Mouse (Mus musculus) midbrain, embryonic 11.5 days (tissue): ENCODE data around the gene Aox3. TPM values are rescaled to one million over a fixed set of nuclear protein-coding genes. Genes with fewer than 3 reads are reported as not detected.

ENCODE experiments used
- ATAC-seq: fragments of 200-750 bp; cut with Nextera tagmentation; 2 replicates; pipeline ENCODE4 v1.8.0; 2017; ENCODE audit warnings: moderate TSS enrichment, moderate library complexity; ENCODE audit not compliant: low FRiP score
- DNase-seq: peaks from one replicate; pipeline ENCODE4 v3.0.0; 2015; ENCODE audit warnings: low spot score; ENCODE audit errors: missing footprints
- H3K27ac ChIP-seq: fragments of 300-500 bp; sonication (generic); 2 replicates; pipeline ENCODE4 v1.5.1; 2014; ENCODE audit warnings: low read depth, low read length
- H3K27me3 ChIP-seq: fragments of 300-500 bp; sonication (generic); 2 replicates; pipeline ENCODE4 v1.6.1; 2014; ENCODE audit warnings: mild to moderate bottlenecking, low read length, moderate library complexity, mixed read lengths; ENCODE audit not compliant: control insufficient read depth, insufficient read depth
- H3K36me3 ChIP-seq: fragments of 300-500 bp; sonication (generic); 2 replicates; pipeline ENCODE4 v1.6.1; 2014; ENCODE audit warnings: mild to moderate bottlenecking, low read length, moderate library complexity, mixed read lengths; ENCODE audit not compliant: control insufficient read depth, insufficient read depth
- H3K4me1 ChIP-seq: fragments of 300-500 bp; sonication (generic); 2 replicates; pipeline ENCODE4 v1.6.1; 2014; ENCODE audit warnings: low read length; ENCODE audit not compliant: control insufficient read depth, insufficient read depth
- H3K4me2 ChIP-seq: fragments of 300-500 bp; sonication (generic); 2 replicates; pipeline ENCODE4 v1.6.1; 2014; ENCODE audit warnings: mild to moderate bottlenecking, moderate library complexity
- H3K4me3 ChIP-seq: fragments of 300-500 bp; sonication (generic); 2 replicates; pipeline ENCODE4 v1.5.1; 2014; ENCODE audit warnings: low read depth, low read length
- H3K9ac ChIP-seq: fragments of 300-500 bp; sonication (generic); 2 replicates; pipeline ENCODE4 v1.6.1; 2014; ENCODE audit warnings: low read length
- H3K9me3 ChIP-seq: fragments of 300-500 bp; sonication (generic); 2 replicates; pipeline ENCODE4 v1.6.1; 2016; ENCODE audit warnings: low read length; ENCODE audit not compliant: control insufficient read depth
- WGBS: fragments of 180-500 bp; shearing (Covaris S2); extraction: QIAGEN DNeasy Blood & Tissue Kit; methylation state at CpG from one replicate; pipeline ENCODE4 v1.1.7; 2014; 5-methylcytosine and 5-hydroxymethylcytosine counted together
- polyA plus RNA-seq: library from polyadenylated mRNA; unstranded; fragments of >200 nt; fragmentation: Nextera tagmentation; extraction: Ambion mirVana; gene quantifications from 2 replicates; pipeline ENCODE4 v1.2.1, GENCODE M21; 2014

Gene Aox3
- polyA plus RNA-seq, 1 experiment from 2014 or later, result 0.07 TPM

GRCm38 (mm10) chr1:58113441-58113840 is 511 bp downstream of the Aox3 start:
- DNase-seq, result no peak
- Histone ChIP-seq H3K9me3 (no peaks in the 10 kb centered on the region), H3K27ac (no peak overlapping the region), H3K4me3 (no peak overlapping the region), H3K36me3 (no peaks in the 10 kb centered on the region), H3K27me3 (no peaks in the 10 kb centered on the region), H3K9ac (no peak overlapping the region), H3K4me2 (no peak overlapping the region), H3K4me1 (no peaks in the 10 kb centered on the region)
- ATAC-seq, result no peak

GRCm38 (mm10) chr1:58114021-58114560 is 1.2 kb downstream of the Aox3 start:
- no peak for DNase-seq
- Histone ChIP-seq H3K27ac (no peak overlapping the region), H3K27me3 (no peaks in the 10 kb centered on the region), H3K4me1 (no peaks in the 10 kb centered on the region), H3K9ac (no peak overlapping the region), H3K36me3 (no peaks in the 10 kb centered on the region), H3K4me3 (no peak overlapping the region), H3K9me3 (no peaks in the 10 kb centered on the region), H3K4me2 (no peak overlapping the region)
- WGBS, result 73% methylated on average over 6 of the region's 6 CpGs
- no peak for ATAC-seq

GRCm38 (mm10) chr1:58114666-58115375 is 1.9 kb downstream of the Aox3 start:
- Histone ChIP-seq H3K4me3 (no peak overlapping the region), H3K27ac (no peak overlapping the region), H3K9me3 (no peaks in the 10 kb centered on the region), H3K4me1 (no peaks in the 10 kb centered on the region), H3K27me3 (no peaks in the 10 kb centered on the region), H3K36me3 (no peaks in the 10 kb centered on the region), H3K9ac (no peak overlapping the region), H3K4me2 (no peak overlapping the region)
- no peak for ATAC-seq
- 82% methylated on average over 12 of the region's 12 CpGs for WGBS
- DNase-seq, result no peak

- 93% methylated on average over 3 of the region's 3 CpGs for WGBS
- no peaks in the 10 kb centered on the region for H3K36me3 ChIP-seq
These were observed 5.3 kb downstream of the Aox3 start for GRCm38 (mm10) chr1:58118231-58118630.

GRCm38 (mm10) chr1:58124901-58125300 is 12.0 kb downstream of the Aox3 start:
- H3K9me3 ChIP-seq, result no peaks in the 10 kb centered on the region
- no peak overlapping the region for H3K27ac ChIP-seq
- H3K4me3 ChIP-seq, result no peak overlapping the region
- H3K4me2 ChIP-seq, result no peak overlapping the region
- H3K4me1 ChIP-seq, result no peaks in the 10 kb centered on the region
- H3K36me3 ChIP-seq, result no peaks in the 10 kb centered on the region
- ATAC-seq (no peak), DNase-seq (no peak)
- H3K27me3 ChIP-seq, result no peaks in the 10 kb centered on the region
- 90% methylated on average over 8 of the region's 8 CpGs for WGBS
- H3K9ac ChIP-seq, result no peak overlapping the region

More at GRCm38 (mm10) chr1:58118231-58118630, 5.3 kb downstream of the Aox3 start:
- Histone ChIP-seq H3K9ac (no peak overlapping the region), H3K4me2 (no peak overlapping the region), H3K27ac (no peak overlapping the region), H3K4me1 (no peaks in the 10 kb centered on the region), H3K9me3 (no peaks in the 10 kb centered on the region), H3K27me3 (no peaks in the 10 kb centered on the region), H3K4me3 (no peak overlapping the region)
- no peak for ATAC-seq
- DNase-seq, result no peak

GRCm38 (mm10) chr1:58137891-58138290 is 25.0 kb downstream of the Aox3 start:
- no peak overlapping the region for H3K27ac ChIP-seq
- H3K4me3 ChIP-seq, result no peak overlapping the region
- H3K9me3 ChIP-seq, result no peaks in the 10 kb centered on the region; the same call in 1 of the 2 replicates
- H3K36me3 ChIP-seq, result no peaks in the 10 kb centered on the region
- no peak overlapping the region for H3K9ac ChIP-seq
- DNase-seq (no peak), ATAC-seq (no peak)
- no peak overlapping the region for H3K4me2 ChIP-seq
- H3K27me3 ChIP-seq, result no peaks in the 10 kb centered on the region
- no peaks in the 10 kb centered on the region for H3K4me1 ChIP-seq

GRCm38 (mm10) chr1:58138986-58139385 is 26.1 kb downstream of the Aox3 start:
- no peak for ATAC-seq
- no peak overlapping the region for H3K4me2 ChIP-seq
- no peaks in the 10 kb centered on the region for H3K4me1 ChIP-seq
- WGBS, result 91% methylated on average over 9 of the region's 9 CpGs
- H3K36me3 ChIP-seq, result no peaks in the 10 kb centered on the region
- H3K9ac ChIP-seq, result no peak overlapping the region
- DNase-seq, result no peak
- no peak overlapping the region for H3K27ac ChIP-seq
- H3K27me3 ChIP-seq, result no peaks in the 10 kb centered on the region
- H3K4me3 ChIP-seq, result no peak overlapping the region
- no peaks in the 10 kb centered on the region; the same call in 1 of the 2 replicates for H3K9me3 ChIP-seq

- H3K9ac ChIP-seq, result no peak overlapping the region
- 87% methylated on average over 5 of the region's 5 CpGs for WGBS
- H3K9me3 ChIP-seq, result no peaks in the 10 kb centered on the region; the same call in 1 of the 2 replicates
- H3K4me2 ChIP-seq, result no peak overlapping the region
- no peak overlapping the region for H3K27ac ChIP-seq
- ATAC-seq, result no peak
- H3K4me3 ChIP-seq, result no peak overlapping the region
- DNase-seq, result no peak
- H3K4me1 ChIP-seq, result no peaks in the 10 kb centered on the region
- no peaks in the 10 kb centered on the region for H3K27me3 ChIP-seq
- no peaks in the 10 kb centered on the region for H3K36me3 ChIP-seq
These were observed 27.7 kb downstream of the Aox3 start for GRCm38 (mm10) chr1:58140607-58141006.

- no peak for DNase-seq
- no peaks in the 10 kb centered on the region for H3K27me3 ChIP-seq
These were observed 31.6 kb downstream of the Aox3 start for GRCm38 (mm10) chr1:58144384-58145069.

More at GRCm38 (mm10) chr1:58144384-58145069, 31.6 kb downstream of the Aox3 start:
- Histone ChIP-seq H3K4me3 (no peak overlapping the region), H3K9ac (no peak overlapping the region), H3K4me1 (no peaks in the 10 kb centered on the region), H3K4me2 (no peak overlapping the region), H3K27ac (no peak overlapping the region), H3K9me3 (no peaks in the 10 kb centered on the region; the same call in 1 of the 2 replicates), H3K36me3 (no peaks in the 10 kb centered on the region)
- 80% methylated on average over 10 of the region's 10 CpGs for WGBS
- no peak for ATAC-seq
